Mouse (Mus musculus) hindbrain, embryonic 12.5 days (tissue): Measurements from ENCODE around the gene R3hdml. TPM values are rescaled to one million over a fixed set of nuclear protein-coding genes. Genes with fewer than 3 reads are reported as not detected.

Experiments
- ATAC-seq: fragments of 200-750 bp; cut with Nextera tagmentation; 2 replicates; pipeline ENCODE4 v1.8.0; 2017; ENCODE audit warnings: moderate TSS enrichment; ENCODE audit not compliant: low FRiP score
- H3K27ac ChIP-seq: fragments of 300-500 bp; sonication (generic); 2 replicates; pipeline ENCODE4 v1.5.1; 2016; ENCODE audit warnings: mild to moderate bottlenecking
- H3K27me3 ChIP-seq: fragments of 300-500 bp; sonication (generic); 2 replicates; pipeline ENCODE4 v1.6.1; 2016; ENCODE audit warnings: mild to moderate bottlenecking
- H3K36me3 ChIP-seq: fragments of 300-500 bp; sonication (generic); 2 replicates; pipeline ENCODE4 v1.6.1; 2016; ENCODE audit warnings: mild to moderate bottlenecking
- H3K4me1 ChIP-seq: fragments of 300-500 bp; sonication (generic); 2 replicates; pipeline ENCODE4 v1.6.1; 2016
- H3K4me2 ChIP-seq: fragments of 300-500 bp; sonication (generic); replicated peaks from 2 replicates; pipeline ENCODE4 v1.6.1; 2016; ENCODE audit warnings: mild to moderate bottlenecking
- H3K4me3 ChIP-seq: fragments of 300-500 bp; sonication (generic); 2 replicates; pipeline ENCODE4 v1.5.1; 2016; ENCODE audit warnings: mild to moderate bottlenecking
- H3K9ac ChIP-seq: fragments of 300-500 bp; sonication (generic); 2 replicates; pipeline ENCODE4 v1.6.1; 2016; ENCODE audit warnings: mild to moderate bottlenecking, moderate library complexity
- H3K9me3 ChIP-seq: fragments of 300-500 bp; sonication (generic); replicated peaks from 2 replicates; pipeline ENCODE4 v1.6.1; 2016; ENCODE audit warnings: mild to moderate bottlenecking
- WGBS: fragments of 180-500 bp; shearing (Covaris S2); methylation state at CpG from one replicate; pipeline ENCODE4 v1.1.7; 2016; 5-methylcytosine and 5-hydroxymethylcytosine counted together
- polyA plus RNA-seq: library from polyadenylated mRNA; unstranded; fragments of >200 nt; fragmentation: Nextera tagmentation; extraction: Ambion mirVana; gene quantifications from 2 replicates; pipeline ENCODE4 v1.2.1, GENCODE M21; 2016

R3hdml gene
- polyA plus RNA-seq, 1 experiment from 2014 or later, result not detected

DNA sequence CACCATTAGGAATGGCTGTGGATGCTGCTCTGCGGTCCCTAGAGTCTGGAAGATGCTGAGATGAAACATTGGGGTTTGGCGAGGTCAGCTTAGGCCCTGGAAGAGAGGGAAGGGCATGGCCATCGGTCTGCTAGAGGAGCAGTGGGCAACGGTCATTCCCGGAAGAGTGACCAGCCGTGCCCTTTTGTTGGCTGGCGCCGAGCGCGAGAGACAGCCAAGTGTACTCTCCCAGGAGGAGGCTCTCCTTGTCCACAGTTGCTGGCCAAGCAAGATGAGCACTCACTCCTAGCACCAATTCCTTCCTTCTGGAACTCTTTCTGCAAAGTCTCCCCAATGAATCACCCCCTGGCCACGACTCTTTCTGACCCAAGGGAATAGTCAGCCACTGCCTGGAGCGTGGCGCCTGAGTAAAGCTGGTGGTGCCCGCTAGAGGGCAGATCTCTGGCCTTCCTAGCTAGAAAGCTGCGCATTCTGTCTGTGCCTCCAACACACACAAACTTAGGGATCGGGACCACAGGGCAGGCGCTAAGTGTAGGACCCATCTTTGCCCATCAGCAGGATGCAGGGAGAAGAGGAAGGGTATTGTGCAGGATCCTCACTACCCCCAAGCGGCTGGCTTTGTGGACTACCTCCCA lies 11.8 kb upstream of the R3hdml start:
- Histone ChIP-seq H3K4me1 (peaks cover 8% of the 10 kb centered on the region), H3K27me3 (peaks cover 23% of the 10 kb centered on the region), H3K27ac (no peak overlapping the region), H3K4me3 (no peak overlapping the region), H3K9me3 (no peaks in the 10 kb centered on the region), H3K4me2 (no peak overlapping the region), H3K36me3 (no peaks in the 10 kb centered on the region), H3K9ac (no peak overlapping the region)
- 50% methylated on average over 18 of the region's 18 CpGs for WGBS
- no peak for ATAC-seq

DNA sequence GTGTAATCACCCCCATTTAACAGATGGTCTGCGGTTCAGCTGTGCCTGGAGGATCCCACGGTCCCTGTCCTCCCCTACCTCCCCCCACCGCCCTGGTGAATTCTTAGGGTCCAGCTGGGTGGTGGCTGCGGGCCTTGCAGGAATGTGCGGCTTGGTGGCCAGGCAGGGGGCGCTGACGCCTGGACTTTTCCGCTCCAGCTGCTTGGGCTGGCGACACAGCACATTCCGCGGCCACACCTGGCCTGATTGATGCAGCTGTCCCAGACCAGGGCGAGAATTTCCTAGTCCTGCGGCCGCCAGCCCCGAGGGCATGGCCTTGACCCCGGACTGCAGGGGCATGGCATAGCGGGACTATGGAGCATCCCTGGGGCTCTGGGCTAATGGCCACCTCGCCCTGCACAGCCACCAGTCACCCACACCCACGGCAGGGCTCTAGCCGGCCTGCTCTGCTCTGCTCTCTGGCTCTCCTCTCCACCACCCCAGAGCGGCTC lies 10.5 kb upstream of the R3hdml start:
- Histone ChIP-seq H3K9ac (peak overlapping the region; percentile 50), H3K9me3 (no peaks in the 10 kb centered on the region), H3K27me3 (peaks cover 23% of the 10 kb centered on the region), H3K27ac (no peak overlapping the region), H3K36me3 (no peaks in the 10 kb centered on the region), H3K4me3 (peak overlapping the region; percentile 28), H3K4me1 (peaks cover 8% of the 10 kb centered on the region), H3K4me2 (peak overlapping the region; percentile 49)
- no peak for ATAC-seq
- WGBS, result 3% methylated on average over 21 of the region's 21 CpGs

GRCm38 (mm10) chr2:163487360-163487759 lies 4.8 kb upstream of the R3hdml start:
- Histone ChIP-seq H3K9me3 (no peaks in the 10 kb centered on the region), H3K4me3 (no peak overlapping the region), H3K4me1 (peaks cover 5% of the 10 kb centered on the region; the same call in 1 of the 2 replicates), H3K27ac (no peak overlapping the region), H3K9ac (no peak overlapping the region), H3K36me3 (no peaks in the 10 kb centered on the region), H3K27me3 (peaks cover 3% of the 10 kb centered on the region; the same call in 1 of the 2 replicates), H3K4me2 (no peak overlapping the region)
- WGBS, result 95% methylated on average over 3 of the region's 3 CpGs
- no peak for ATAC-seq

GRCm38 (mm10) chr2:163489725-163490291 lies 2.3 kb upstream of the R3hdml start:
- no peaks in the 10 kb centered on the region for H3K27me3 ChIP-seq
- H3K9ac ChIP-seq, result no peak overlapping the region
- no peak overlapping the region for H3K4me3 ChIP-seq
- H3K4me2 ChIP-seq, result no peak overlapping the region
- no peaks in the 10 kb centered on the region for H3K36me3 ChIP-seq
- peaks cover 18% of the 10 kb centered on the region for H3K4me1 ChIP-seq
- H3K9me3 ChIP-seq, result no peaks in the 10 kb centered on the region
- no peak overlapping the region for H3K27ac ChIP-seq
- WGBS, result 61% methylated on average over 5 of the region's 5 CpGs
- no peak for ATAC-seq

GRCm38 (mm10) chr2:163490656-163491055 lies 1.5 kb upstream of the R3hdml start:
- no peaks in the 10 kb centered on the region for H3K36me3 ChIP-seq
- H3K4me1 ChIP-seq, result peaks cover 18% of the 10 kb centered on the region
- H3K4me2 ChIP-seq, result no peak overlapping the region
- no peak overlapping the region for H3K27ac ChIP-seq
- no peaks in the 10 kb centered on the region for H3K27me3 ChIP-seq
- H3K9ac ChIP-seq, result no peak overlapping the region
- 94% methylated on average over 17 of the region's 17 CpGs for WGBS
- no peaks in the 10 kb centered on the region for H3K9me3 ChIP-seq
- no peak for ATAC-seq
- no peak overlapping the region for H3K4me3 ChIP-seq

- Histone ChIP-seq H3K4me1 (peaks cover 18% of the 10 kb centered on the region), H3K4me2 (no peak overlapping the region), H3K9me3 (no peaks in the 10 kb centered on the region), H3K27ac (no peak overlapping the region), H3K36me3 (no peaks in the 10 kb centered on the region), H3K9ac (no peak overlapping the region), H3K4me3 (no peak overlapping the region), H3K27me3 (no peaks in the 10 kb centered on the region)
- ATAC-seq, result no peak
- 64% methylated on average over 7 of the region's 7 CpGs for WGBS
These were observed 767 bp upstream of the R3hdml start for GRCm38 (mm10) chr2:163491351-163491750.

DNA sequence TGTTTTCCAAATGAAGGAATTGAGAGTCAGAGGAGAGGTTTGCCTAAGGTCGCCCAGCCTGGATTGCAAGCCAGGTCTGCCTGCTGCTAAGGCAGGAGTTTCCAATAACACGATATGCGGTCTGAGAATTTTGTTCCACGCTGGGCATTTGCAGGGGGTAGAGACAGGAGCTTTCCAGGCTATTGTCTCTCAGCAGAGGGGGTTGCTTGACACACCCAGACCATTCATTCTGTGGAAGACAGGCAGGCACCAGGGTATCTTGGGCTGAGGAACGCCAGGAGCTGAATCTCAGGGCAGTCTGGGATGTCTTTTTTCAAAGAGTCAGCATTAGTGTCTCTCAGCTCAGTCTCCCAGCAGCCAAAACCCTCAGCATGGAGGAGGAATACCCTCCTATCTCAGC lies 913 bp downstream of the R3hdml start:
- WGBS, result 21% methylated on average over 5 of the region's 5 CpGs
- no peak overlapping the region for H3K27ac ChIP-seq
- H3K4me3 ChIP-seq, result no peak overlapping the region
- no peak overlapping the region for H3K4me2 ChIP-seq
- no peaks in the 10 kb centered on the region for H3K9me3 ChIP-seq
- peaks cover 18% of the 10 kb centered on the region for H3K4me1 ChIP-seq
- ATAC-seq, result no peak
- no peaks in the 10 kb centered on the region for H3K36me3 ChIP-seq
- no peak overlapping the region for H3K9ac ChIP-seq
- H3K27me3 ChIP-seq, result no peaks in the 10 kb centered on the region

DNA sequence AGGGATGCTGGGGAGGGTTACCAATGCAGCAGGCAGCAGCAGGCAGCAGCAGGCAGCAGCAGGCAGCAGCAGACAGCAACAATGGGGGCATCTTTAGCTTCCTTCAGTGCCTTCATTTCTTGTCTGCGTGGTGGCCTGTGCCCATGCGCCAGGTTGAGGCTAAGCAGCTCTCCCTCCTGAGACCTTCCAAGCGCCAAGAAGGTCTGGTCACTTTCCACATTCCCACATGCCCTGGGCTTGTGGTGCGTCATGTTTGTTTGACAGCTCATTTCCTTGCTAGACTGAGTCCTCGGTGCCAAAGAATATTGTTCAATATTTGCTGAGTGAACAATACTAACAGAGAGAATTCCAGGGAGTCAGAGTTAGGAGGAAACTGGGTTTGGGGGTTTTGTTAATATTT lies 1.9 kb downstream of the R3hdml start:
- H3K4me2 ChIP-seq, result no peak overlapping the region
- no peaks in the 10 kb centered on the region for H3K36me3 ChIP-seq
- 54% methylated on average over 5 of the region's 5 CpGs for WGBS
- no peaks in the 10 kb centered on the region for H3K27me3 ChIP-seq
- no peak overlapping the region for H3K27ac ChIP-seq
- H3K9ac ChIP-seq, result no peak overlapping the region
- H3K4me3 ChIP-seq, result no peak overlapping the region
- no peaks in the 10 kb centered on the region for H3K9me3 ChIP-seq
- no peak for ATAC-seq
- peaks cover 18% of the 10 kb centered on the region for H3K4me1 ChIP-seq

GRCm38 (mm10) chr2:163494456-163494855 lies 2.3 kb downstream of the R3hdml start:
- Histone ChIP-seq H3K4me2 (no peak overlapping the region), H3K27ac (no peak overlapping the region), H3K9me3 (no peaks in the 10 kb centered on the region), H3K27me3 (no peaks in the 10 kb centered on the region), H3K9ac (no peak overlapping the region), H3K36me3 (no peaks in the 10 kb centered on the region), H3K4me1 (peaks cover 18% of the 10 kb centered on the region), H3K4me3 (no peak overlapping the region)
- ATAC-seq, result no peak
- WGBS, result 34% methylated on average over 6 of the region's 6 CpGs

- Histone ChIP-seq H3K9me3 (no peaks in the 10 kb centered on the region), H3K4me3 (no peak overlapping the region), H3K4me1 (no peaks in the 10 kb centered on the region), H3K27me3 (no peaks in the 10 kb centered on the region), H3K4me2 (no peak overlapping the region), H3K36me3 (no peaks in the 10 kb centered on the region), H3K9ac (no peak overlapping the region), H3K27ac (no peak overlapping the region)
- 70% methylated on average over 2 of the region's 2 CpGs for WGBS
- no peak for ATAC-seq
These were observed 10.1 kb downstream of the R3hdml start for GRCm38 (mm10) chr2:163502219-163502618.

- Histone ChIP-seq H3K4me3 (no peak overlapping the region), H3K9ac (no peak overlapping the region), H3K9me3 (no peaks in the 10 kb centered on the region), H3K27me3 (no peaks in the 10 kb centered on the region), H3K27ac (no peak overlapping the region), H3K36me3 (no peaks in the 10 kb centered on the region), H3K4me2 (no peak overlapping the region), H3K4me1 (no peaks in the 10 kb centered on the region)
- 74% methylated on average over 7 of the region's 7 CpGs for WGBS
- no peak for ATAC-seq
These were observed 11.1 kb downstream of the R3hdml start for GRCm38 (mm10) chr2:163503191-163503590.

- H3K36me3 ChIP-seq, result no peaks in the 10 kb centered on the region
- no peak within 1 kb of the TSS for H3K27ac ChIP-seq
- H3K4me2 ChIP-seq, result no peak within 1 kb of the TSS
- H3K4me1 ChIP-seq, result no peaks in the 10 kb centered on the region
- H3K4me3 ChIP-seq, result no peak within 1 kb of the TSS
- H3K9ac ChIP-seq, result no peak within 1 kb of the TSS
- H3K9me3 ChIP-seq, result no peaks in the 10 kb centered on the region
- no peak for ATAC-seq
- 81% methylated on average over 10 of the region's 10 CpGs for WGBS
- no peaks in the 10 kb centered on the region for H3K27me3 ChIP-seq
These were observed 14.3 kb downstream of the R3hdml start, which contains the start of gene Hnf4a for GRCm38 (mm10) chr2:163506300-163507004. Gene Hnf4a, plus strand, starts transcription at chr2:163506808.
